Mouse (Mus musculus) T-helper 1 cell (primary cell): ENCODE measurements around the gene Ccdc3.

Experiments
- in situ Hi-C: fragments of 300-600 bp; cut with MboI, MseI; formaldehyde crosslinking; loops from one replicate; pipeline ENCODE4 v1.15.1; 2025; ENCODE audit warnings: high pct_unique_total_duplicates

Gene Ccdc3

DNA sequence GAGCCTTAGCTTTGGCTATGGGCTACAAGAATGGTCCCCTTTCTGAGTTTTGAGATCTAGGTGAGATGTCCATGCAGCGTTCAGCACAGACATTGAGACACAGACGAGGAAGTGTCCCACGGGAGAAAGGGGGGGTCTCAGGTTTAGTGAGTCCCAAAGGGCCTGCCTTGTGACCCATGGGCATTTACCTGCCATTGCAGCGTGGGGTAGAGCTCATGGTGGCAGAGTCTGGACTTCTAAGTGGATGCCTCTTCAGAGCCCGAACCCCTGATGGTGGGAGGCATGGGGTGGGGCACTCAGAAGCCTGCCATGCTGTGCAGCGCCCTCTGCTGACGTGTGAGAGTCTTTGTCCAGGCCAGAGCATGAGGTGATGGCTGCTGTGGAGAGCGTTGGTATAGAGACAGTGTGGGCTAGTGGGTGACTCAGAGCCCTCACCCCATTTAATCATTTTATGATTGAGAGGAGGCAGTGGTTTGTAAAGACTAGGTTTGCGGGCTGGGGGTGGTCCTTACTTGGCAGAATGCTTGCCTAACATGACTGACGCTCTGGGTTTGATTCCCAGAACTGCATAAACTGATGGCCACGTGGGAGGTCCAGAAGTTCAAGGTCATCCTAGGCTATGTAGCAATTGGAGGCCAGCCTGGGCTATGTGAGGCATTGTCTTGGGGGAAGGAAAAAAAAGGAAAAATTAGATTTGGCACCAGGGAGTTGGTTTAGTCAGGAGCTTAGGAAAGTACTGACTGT, 23.6 kb downstream of the Ccdc3 start:
- in situ Hi-C loops, result no loop called here

DNA sequence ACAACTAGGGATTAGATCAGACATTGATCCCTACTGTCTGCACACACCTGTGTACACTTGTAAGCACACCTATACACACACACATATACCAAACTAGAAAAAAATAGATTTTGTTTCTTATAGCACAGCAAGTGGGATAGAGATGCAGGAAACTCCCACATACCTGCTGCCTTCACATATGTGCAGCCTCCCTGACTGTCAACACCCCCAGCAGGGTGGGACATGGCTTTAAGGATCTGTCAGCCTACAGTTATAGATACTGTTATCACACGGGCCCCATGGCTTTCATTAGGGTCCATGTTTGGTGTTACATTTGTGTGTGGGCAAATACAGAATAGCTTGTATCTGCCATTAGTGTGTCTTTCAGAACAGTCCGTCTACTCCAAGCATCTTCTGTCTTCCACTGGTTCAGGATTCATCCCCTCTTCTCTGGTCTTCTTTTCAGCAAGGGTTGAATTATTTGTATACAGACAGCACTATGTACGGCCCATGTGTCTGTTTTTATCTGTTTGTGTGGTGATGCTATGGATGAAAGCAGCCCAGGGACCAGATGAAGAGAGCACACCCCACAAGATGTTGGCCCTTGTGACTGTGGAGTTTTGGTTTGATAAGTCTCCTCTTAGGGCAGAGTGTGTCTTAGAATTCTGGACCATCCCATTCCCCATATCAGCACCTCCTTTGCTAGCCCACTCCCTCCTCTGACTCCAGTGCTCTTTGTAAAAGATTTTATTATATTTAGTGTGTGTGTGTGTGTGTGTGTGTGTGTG, 24.5 kb downstream of the Ccdc3 start:
- in situ Hi-C loops, result no loop called here

DNA sequence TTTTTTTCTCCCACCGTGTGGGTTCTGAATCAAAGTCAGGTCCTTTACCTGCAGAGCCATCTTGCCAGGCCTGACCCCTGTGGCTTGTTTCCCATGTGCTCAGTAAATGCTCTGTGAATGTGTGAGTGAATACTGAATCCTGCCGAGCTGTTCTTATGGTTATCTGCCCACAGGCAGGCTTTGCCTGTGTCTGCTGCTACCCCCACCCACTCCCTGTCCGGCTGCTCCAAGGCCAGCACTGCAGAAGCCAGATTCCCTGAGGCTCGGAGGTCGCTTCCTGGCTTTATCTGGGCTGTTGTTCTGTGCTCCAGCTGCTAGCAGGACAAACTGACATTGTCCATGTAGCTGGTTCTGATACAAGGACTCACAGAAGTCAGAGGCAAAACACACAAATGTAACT, 25.2 kb downstream of the Ccdc3 start:
- in situ Hi-C loops, result no loop called here

DNA sequence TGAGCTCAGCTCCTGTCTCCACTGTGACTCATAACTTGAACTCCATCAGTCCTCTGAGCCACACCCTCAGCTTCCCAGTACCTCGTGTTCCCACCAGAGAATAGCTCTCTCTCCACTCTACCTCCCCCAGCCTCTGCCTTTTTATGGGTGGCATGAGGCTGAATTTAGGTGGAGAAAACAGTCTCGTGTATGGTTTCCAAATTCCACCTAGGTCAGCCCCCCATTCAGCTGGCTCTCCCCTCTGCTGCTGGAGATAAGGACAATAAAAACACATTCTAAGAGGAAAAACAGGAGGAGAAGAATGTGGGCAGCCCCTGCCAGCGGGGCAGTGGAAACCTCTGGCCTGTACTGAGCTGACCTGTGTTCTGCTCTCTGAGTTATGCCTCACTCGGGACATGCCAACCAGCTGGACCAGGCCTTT, 28.4 kb downstream of the Ccdc3 start:
- in situ Hi-C loops, result no loop called here

DNA sequence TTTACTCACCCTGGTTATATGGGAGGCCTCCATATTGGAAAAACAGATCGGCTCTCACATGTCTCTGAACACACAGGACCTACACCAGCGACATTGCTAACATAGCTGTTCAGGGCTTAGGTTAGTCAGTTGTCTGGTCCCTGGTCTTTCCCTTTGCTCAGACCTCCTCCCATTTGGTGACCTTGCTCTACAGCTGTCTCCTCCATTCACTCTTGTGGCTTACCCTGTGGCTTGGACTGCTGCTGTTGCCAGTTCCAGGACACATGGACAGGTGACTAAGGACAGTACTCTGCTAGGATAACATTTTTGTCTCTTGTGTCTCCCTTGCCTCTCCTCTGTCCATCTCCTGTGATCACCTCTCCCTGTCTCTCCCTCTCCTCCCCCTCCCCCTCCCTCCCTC, 29.2 kb downstream of the Ccdc3 start:
- in situ Hi-C loops, result no loop called here

DNA sequence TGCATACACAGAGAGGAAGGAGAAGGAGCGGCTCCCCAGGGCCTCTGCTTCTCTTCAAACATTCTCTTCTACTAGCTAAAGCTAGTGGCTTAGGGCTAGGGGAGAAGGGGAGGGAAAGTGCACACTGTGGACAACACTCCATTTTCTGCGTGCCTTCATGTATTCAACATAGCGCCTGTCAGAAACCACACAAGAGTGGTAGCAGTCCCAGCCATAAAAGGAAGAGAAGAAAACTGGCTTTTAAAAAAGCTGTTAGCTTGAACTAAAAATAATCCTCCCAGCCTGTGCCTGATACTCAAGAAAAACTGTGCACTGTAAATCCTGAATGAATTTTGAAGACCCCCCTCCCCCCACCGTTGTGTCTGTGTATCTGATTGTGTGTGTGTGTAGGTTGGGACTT, 33.2 kb downstream of the Ccdc3 start:
- in situ Hi-C loops, result no loop called here

DNA sequence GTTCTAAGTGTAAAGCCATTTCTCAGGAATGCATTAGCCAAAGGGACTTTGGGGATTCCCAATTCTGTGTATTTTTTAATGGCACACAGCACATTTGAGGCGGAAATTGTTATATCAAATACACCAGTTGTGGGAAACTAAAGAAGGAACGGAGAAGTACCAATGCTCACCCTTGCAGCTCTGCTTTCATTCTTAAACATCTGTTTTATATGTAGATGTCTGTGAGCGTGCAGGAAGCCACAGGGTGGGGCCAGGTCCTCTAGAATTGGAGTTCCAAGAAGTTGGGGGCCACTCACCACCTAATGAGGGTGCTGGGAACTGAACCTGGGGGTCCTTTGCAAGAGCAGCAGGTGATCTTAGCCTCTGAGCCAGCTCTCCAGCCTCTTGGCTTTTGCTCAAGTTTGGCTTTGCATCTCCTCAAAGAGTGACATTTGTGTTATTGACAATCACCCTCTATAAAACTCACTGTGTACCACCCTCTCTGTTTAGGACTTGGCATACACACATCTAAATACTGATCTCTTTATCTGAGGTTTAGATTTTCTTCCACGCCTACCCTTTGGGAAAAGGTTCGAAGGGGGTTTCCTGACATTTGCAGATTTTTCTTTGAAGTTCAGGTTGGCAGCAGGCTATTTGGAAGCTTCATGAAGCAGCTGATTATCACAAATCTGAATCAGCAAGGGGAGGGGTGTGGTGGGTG, 33.9 kb downstream of the Ccdc3 start:
- in situ Hi-C loops, result no loop called here

DNA sequence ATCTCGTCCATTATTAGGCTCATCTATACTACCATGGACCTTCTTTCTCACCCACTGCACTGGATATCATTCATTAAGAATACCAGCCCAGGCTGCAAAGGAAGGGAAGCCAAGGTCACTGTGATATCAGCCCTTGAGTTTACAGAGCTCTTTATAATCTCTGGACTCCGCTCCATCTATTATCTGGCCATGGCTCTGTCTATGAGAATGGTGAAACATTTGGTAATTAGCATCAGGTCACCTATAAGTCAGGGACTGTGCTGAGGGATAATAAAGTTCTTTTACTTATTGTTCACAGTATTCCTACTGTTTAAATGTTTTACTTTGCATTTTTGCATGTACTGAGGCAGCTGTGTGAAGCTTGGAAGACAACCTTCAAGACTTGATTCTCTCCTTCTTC, 35.2 kb downstream of the Ccdc3 start:
- in situ Hi-C loops, result no loop called here

DNA sequence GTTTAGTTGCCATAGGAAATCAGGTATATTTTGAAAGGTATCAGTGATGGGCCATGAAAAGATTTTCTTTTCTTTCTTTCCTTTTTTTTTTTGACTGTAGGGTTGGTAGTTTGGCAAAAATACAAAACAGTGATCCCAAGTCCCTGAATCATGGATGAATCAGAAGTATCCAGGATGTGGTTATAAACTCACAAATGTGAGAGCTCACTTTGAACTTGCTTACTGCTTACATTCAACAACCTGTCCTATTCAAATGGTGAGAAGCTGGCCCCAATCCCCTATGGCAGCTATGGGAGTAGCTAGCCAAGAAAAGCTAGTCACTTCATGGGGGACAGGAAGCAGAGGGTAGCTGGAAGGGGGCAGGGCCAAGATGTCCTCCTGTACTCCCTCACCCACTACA, 37.1 kb downstream of the Ccdc3 start:
- in situ Hi-C loops, result no loop called here

DNA sequence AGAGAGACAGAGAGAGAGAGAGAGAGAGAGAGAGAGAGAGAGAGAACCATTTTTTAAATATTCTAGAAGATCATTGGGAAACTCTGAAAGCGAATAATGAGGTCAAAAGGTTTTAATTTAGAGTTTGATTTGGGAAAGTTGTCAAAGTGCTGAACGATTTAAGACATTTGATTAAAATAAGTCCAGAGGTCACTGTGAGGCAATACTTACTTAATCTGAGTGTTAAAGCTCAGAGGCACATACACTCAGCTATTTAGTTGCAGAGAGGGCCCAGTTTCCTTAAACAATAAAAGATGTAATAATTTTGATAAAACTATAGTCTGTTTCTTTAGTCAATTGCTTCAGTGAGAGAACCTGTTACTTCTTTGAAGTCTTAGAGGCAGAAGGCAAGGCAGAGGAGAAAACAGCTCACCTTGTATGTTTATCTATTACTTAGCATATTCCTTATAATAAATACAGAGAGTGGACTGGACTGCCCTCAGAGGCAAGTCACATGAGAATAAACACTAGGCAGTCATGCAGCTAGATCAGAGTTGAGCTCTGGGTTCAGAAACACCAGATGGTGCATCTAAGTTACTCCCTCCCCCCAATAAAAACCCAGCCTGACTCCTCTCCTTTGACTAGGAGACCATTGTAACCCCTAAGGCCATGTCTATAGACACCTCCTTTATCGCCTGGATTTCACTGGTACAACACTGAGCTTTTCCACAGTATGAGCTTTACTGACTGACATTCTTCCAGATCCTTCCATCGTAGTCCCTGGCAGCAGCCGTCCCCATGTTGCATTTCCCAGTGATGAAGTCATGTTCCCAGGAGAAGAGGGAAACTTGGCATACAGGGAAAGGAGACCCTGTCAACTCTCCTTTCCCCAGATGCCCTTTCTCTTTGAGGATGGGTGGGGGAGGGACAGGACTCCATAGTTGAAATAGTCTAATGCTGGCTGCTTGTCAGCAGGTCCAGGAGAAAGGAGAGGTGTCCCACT, 44.2 kb downstream of the Ccdc3 start:
- in situ Hi-C loops, result no loop called here

DNA sequence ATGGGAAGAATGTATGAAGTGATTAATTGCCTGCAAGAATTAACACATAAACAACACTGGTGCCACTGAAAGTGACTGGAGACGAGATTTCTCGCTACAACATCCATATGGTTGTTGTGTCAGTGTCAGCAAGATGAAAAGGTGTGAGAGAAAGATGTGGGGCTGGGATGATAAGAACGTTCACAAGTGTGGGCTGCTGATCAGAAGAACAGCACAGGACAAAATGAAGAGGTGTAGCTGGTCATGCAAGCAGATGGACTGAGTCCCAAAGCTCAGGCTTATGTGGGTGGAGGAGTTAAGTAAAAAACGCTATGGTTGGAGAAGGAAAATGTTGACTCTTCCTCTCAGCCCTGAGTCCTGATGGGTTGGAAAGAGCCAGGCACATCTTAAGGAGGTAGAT, 46.6 kb downstream of the Ccdc3 start:
- in situ Hi-C loops, result no loop called here

DNA sequence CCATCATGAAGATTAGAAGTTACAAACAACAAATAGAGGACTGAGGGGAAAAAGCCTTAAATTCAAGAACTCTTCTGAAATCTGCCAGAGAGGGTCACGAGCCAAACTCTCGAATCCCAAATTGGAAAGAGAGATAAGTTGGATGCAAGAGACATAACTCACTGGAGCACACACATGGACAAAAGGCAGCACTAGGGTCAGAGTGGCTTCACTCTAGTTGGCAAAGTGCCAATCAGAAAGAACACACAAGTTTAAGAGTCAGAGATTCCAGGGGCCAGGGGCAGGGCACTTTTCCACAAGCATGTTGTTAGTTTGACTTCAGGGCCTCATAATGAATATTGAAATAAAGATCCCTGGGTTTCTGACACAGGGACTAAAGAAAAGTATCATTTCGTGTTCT, 48.1 kb downstream of the Ccdc3 start:
- in situ Hi-C loops, result no loop called here

DNA sequence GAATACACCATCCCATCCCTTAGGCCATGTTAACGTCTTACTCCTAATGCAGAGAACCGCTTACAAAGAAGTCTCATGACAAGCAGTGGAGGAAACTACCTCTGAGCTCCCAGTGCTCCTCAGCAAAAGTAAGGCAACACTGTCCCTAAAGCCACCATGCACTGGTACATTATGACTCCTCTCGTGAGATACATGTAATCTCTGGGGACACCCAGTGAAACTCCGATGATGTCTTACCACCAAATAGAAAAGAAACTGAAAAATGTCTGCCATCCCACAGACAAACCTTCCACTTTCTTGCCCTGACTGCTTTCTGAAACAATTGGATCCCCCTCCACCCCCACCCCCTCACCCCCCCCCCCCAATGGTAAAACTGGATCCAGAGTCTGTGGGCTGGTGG, 54.6 kb downstream of the Ccdc3 start:
- in situ Hi-C loops, result no loop called here

DNA sequence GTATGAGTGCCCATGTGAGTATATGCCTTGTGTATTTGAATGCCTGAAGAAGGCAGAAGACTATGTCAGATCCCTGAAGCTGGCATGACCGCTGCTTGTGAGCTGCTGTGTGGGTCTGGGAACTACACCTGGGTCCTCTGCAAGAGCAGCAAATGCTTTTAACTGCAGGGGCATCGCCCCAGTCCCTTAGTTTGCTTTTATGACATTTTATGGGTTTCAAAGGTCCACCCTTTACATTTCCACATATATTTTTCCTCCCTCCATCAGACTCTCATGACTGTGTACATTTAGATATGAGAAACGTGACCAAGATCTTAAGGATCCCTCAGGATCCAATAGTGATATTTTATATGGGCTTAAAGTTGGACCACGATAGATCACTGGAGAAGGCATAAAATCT, 55.5 kb downstream of the Ccdc3 start:
- in situ Hi-C loops, result no loop called here

DNA sequence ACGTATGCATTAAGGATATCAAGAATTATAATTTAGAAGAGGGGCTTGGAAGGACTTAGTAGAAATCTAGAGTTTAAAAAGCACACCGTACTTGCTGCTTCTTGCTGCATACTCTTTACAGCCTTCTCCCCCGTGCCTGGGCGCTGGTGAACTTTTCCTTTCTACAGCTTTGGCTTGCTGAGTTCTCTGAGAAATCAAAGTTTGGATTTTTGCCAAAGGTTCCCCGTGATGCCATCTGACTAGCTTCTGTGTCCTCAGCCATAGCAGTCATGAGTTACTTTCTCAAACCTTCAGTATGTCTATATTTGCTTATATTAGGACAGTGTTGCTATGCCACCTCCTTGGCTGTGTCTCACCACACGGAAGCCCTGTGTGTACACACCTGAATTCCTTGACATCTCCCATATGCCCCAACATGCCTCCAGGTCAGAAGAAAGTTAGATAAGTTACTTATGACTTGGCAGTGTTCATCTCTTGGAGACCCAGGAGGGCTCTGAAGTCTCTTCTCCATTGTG, 57.2 kb downstream of the Ccdc3 start:
- in situ Hi-C loops, result no loop called here

DNA sequence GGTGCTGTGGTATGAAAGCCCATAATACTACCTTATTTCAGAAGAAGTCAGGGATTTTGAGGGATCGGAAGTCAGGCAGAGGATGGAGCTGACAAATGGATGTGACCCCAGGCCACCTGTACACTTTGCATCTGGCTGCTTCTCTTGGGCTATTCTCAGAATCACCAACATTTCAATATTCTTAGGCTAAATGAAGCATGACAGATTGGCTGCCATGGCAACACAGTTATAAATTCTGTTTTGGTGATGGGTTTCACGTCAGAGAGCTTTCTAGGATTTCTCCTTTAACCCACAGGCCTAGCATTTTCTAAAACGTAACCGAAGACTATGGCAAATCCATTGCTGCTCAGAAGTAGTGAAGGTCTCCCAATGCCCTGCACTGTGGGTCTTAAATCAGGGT, 59.9 kb downstream of the Ccdc3 start:
- in situ Hi-C loops, result no loop called here

DNA sequence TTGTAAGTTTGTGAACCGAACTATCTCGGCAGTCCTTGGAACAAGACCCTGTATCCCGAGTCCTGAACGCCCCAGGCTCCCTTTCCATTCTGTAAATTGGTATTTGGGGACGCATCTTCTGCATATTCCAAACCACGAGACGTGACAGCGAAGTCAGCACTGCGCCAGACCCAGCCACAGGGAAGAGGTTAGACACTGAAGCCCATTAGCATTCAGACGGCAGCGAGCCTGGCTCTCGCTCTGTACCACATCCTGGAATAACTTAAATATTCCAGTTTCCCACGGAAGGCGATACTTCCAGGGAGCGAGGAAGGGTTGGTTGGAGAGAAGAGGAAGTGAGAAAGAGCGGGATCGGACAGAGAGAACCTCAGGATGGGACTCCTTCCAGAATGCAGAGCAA, 61.7 kb downstream of the Ccdc3 start:
- in situ Hi-C loops, result no loop called here

DNA sequence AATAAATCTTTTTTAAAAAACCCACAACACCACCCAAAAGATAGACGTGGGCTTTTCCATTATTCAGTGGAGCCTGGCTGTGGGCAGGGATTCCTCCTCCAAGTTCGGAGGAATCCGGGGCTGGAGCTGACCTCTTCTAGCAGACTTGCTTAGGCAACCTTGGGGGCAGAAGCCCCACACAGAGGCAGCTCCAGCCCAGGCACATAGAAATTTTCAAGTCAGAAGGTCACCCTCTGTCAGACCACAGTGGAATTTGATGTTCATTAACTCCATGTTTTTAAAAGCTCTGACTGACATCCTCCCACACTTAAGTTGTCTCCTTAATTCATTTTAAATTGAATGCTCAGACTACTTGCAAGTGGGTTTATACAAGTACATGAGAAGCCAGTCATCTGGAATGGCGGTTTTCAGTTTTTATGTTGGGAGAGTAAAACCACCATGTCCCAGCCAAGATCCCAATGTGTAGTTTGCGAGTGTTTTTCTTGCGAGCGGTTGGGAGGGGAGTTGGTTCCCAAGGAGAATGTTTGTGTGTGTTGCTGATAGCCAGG, 63.3 kb downstream of the Ccdc3 start:
- in situ Hi-C loops, result no loop called here

DNA sequence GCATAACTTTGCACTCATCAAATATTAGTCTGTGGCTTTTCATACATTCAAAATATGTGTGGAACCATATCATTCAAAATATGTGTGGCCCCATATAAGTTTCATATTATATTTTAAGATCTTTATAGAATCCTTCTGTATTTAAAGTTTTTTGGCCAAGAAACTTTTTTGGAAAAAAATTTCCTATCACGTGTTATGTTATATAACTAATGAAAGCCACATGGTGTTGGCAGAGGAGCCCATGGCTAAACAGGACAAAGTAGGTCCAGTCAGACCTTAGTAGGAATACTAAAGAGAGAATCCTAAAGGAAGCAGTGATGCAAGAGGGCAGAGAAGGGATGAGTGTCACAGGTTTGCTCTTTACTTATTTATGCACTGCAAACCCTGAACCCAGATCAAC, 65.6 kb downstream of the Ccdc3 start:
- in situ Hi-C loops, result no loop called here

DNA sequence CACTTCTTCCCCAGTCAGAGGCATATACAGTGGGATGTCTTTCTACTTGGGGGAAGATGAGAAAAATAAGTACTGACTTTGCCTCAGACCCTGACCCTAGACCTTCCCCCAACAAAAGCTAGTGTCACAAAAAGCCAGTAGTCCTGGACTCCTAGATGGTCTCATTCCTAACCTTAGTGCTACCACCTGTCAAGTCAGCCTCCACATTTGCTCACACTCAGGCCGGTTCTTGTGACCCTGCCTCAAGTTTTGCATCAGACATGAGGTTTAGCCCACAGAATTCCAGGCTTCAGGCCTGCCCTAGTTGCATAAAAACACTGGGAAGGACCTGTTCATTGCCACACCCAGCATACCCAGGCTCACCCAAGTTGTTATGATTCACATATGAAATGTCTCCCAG, 67.4 kb downstream of the Ccdc3 start:
- in situ Hi-C loops, result no loop called here

DNA sequence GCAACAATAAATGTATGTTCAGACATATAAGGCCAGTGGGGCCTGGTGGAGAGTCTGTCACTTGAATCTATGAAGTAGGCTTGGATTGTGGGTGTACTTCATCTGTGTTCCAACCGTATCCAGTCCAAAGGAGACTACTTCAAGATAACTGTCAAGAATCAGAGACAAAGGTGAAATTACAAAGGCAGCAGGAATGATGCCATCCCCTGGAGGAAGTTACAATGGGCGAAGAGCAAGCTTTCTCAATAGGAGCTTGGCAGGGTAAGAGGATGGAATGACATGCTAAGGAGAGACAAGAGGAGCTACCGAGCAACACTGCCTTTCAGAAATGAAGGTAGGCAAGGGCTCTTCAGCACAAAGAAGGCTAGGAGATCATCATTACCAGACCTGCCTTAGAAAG, 69.1 kb downstream of the Ccdc3 start:
- in situ Hi-C loops, result no loop called here
